Mouse (Mus musculus): ENCODE data around the gene Asprv1. TPM values are rescaled to one million over a fixed set of nuclear protein-coding genes. Genes with fewer than 3 reads are reported as not detected.

Gene Asprv1
- polyA plus RNA-seq, 1 experiment = 19.6 TPM

- H3K4me3 ChIP-seq (replicated peaks; ENCODE audit: control insufficient read depth, low read depth, low read length) = peak overlapping the region; percentile 40
- 61% methylated on average over 3 of the region's 3 CpGs for WGBS
- TF ChIP-seq POLR2A (IDR thresholded peaks at IDR 0.05; ENCODE audit: borderline replicate concordance, control insufficient read depth, low read depth, low read length) (no peak), CTCF (IDR thresholded peaks at IDR 0.05; ENCODE audit: control insufficient read depth, insufficient read depth, low read length) (no peak)
- peaks cover 10% of the 10 kb centered on the region for H3K4me1 ChIP-seq (ENCODE audit: control insufficient read depth, insufficient read depth, low read length)
- H3K27ac ChIP-seq (ENCODE audit: control insufficient read depth, insufficient read depth, low read depth, low read length, poor library complexity) = peak overlapping the region; percentile 97
These were observed 12.2 kb downstream of the Asprv1 start for GRCm38 (mm10) chr6:86640161-86640560.

DNA sequence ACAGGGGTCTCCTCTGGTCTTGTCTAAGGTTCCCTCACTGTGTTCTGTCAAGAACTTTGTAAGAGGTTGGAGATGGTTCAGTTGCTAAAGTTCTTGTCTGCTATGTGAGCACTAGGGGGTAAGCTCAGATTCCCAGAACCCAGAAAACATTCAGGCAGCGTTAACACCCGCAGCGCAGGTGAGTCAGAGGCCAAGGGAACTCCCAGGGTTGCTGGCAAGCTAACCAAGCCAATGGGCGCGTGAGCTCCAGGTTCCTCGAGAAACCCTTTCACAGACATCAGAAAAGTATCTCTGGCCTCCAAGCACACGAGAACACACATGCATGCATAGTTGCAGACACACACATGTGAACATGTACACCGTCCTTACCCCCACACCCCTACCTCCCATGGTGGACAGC is 12.8 kb downstream of the Asprv1 start:
- Histone ChIP-seq H3K27ac (ENCODE audit: control insufficient read depth, insufficient read depth, low read depth, low read length, poor library complexity) (peak overlapping the region; percentile 97), H3K4me3 (replicated peaks; ENCODE audit: control insufficient read depth, low read depth, low read length) (no peak overlapping the region), H3K4me1 (ENCODE audit: control insufficient read depth, insufficient read depth, low read length) (peaks cover 10% of the 10 kb centered on the region)
- TF ChIP-seq CTCF (IDR thresholded peaks at IDR 0.05; ENCODE audit: control insufficient read depth, insufficient read depth, low read length) = no peak
- no peak for TF ChIP-seq POLR2A (IDR thresholded peaks at IDR 0.05; ENCODE audit: borderline replicate concordance, control insufficient read depth, low read depth, low read length)
- WGBS = 89% methylated on average over 8 of the region's 8 CpGs

DNA sequence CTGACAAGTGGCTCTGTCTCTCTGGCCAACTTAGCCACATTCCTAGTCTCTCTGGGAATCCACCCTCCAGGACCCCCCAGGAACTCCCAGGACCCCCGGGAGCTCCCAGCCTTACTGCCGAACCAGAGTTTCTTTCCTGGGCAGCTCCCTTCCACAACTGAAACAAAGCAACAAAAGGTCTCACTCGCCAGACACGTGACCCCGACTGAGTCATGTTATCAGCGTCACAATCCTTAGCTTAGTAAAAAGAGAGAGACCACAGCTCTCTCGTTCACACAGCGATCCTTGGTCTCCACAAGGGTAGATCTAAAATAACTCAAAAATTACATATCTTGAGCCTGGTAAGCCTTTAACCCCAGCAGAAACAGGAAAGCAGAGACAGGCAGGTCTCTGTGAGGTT is 13.8 kb downstream of the Asprv1 start:
- no peak overlapping the region for H3K4me3 ChIP-seq (replicated peaks; ENCODE audit: control insufficient read depth, low read depth, low read length)
- H3K4me1 ChIP-seq (ENCODE audit: control insufficient read depth, insufficient read depth, low read length) = peaks cover 10% of the 10 kb centered on the region
- peak overlapping the region; percentile 30; the same call in 1 of the 2 replicates for H3K27ac ChIP-seq (ENCODE audit: control insufficient read depth, insufficient read depth, low read depth, low read length, poor library complexity)
- WGBS = 65% methylated on average over 8 of the region's 8 CpGs
- TF ChIP-seq POLR2A (IDR thresholded peaks at IDR 0.05; ENCODE audit: borderline replicate concordance, control insufficient read depth, low read depth, low read length) (no peak), CTCF (IDR thresholded peaks at IDR 0.05; ENCODE audit: control insufficient read depth, insufficient read depth, low read length) (no peak)

DNA sequence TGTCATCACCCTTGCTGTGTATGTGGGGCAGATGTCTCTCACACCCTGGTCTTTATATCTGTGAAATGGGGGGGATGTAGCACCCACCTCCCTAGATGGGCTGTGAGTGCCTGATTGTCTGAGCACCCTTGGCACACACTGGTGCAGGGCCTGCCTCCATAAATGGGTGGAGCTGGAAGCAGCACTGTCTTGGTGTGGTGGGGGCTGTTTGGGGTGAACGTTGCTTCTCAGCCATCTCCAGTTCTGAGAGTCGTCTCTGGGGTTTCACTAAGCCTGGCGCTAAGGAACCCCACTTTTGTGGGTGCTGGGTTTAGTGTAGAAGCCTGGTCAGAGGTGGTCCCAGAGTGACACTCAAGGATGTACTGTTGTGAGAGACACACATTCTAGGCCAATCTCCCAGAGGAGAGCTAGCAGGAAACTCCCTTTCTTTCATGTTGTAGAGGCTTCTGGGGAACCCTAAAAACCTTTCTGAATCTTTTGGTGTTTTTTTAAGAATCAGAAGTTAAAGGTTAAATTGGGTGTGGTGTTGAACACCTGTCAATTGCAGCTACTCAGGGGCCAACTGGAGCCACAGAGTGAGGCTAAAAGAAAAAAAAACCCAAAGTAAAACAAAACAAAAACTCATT is 16.9 kb downstream of the Asprv1 start:
- TF ChIP-seq POLR2A (IDR thresholded peaks at IDR 0.05; ENCODE audit: borderline replicate concordance, control insufficient read depth, low read depth, low read length) (no peak), CTCF (IDR thresholded peaks at IDR 0.05; ENCODE audit: control insufficient read depth, insufficient read depth, low read length) (no peak)
- Histone ChIP-seq H3K27ac (ENCODE audit: control insufficient read depth, insufficient read depth, low read depth, low read length, poor library complexity) (no peak overlapping the region), H3K4me1 (ENCODE audit: control insufficient read depth, insufficient read depth, low read length) (peaks cover 3% of the 10 kb centered on the region), H3K4me3 (replicated peaks; ENCODE audit: control insufficient read depth, low read depth, low read length) (no peak overlapping the region)
- WGBS = 67% methylated on average over 3 of the region's 3 CpGs

GRCm38 (mm10) chr6:86645551-86645950 is 17.6 kb downstream of the Asprv1 start:
- no peak overlapping the region for H3K27ac ChIP-seq (ENCODE audit: control insufficient read depth, insufficient read depth, low read depth, low read length, poor library complexity)
- TF ChIP-seq CTCF (IDR thresholded peaks at IDR 0.05; ENCODE audit: control insufficient read depth, insufficient read depth, low read length) (no peak), POLR2A (IDR thresholded peaks at IDR 0.05; ENCODE audit: borderline replicate concordance, control insufficient read depth, low read depth, low read length) (no peak)
- WGBS = 72% methylated on average over 4 of the region's 4 CpGs
- peaks cover 1% of the 10 kb centered on the region; the same call in 1 of the 2 replicates for H3K4me1 ChIP-seq (ENCODE audit: control insufficient read depth, insufficient read depth, low read length)
- H3K4me3 ChIP-seq (replicated peaks; ENCODE audit: control insufficient read depth, low read depth, low read length) = no peak overlapping the region

- TF ChIP-seq POLR2A (IDR thresholded peaks at IDR 0.05; ENCODE audit: borderline replicate concordance, control insufficient read depth, low read depth, low read length) = no peak
- no peak for TF ChIP-seq CTCF (IDR thresholded peaks at IDR 0.05; ENCODE audit: control insufficient read depth, insufficient read depth, low read length)
- H3K4me3 ChIP-seq (replicated peaks; ENCODE audit: control insufficient read depth, low read depth, low read length) = no peak overlapping the region
- H3K27ac ChIP-seq (ENCODE audit: control insufficient read depth, insufficient read depth, low read depth, low read length, poor library complexity) = no peak overlapping the region
- WGBS = 86% methylated on average over 7 of the region's 7 CpGs
- H3K4me1 ChIP-seq (ENCODE audit: control insufficient read depth, insufficient read depth, low read length) = peaks cover 1% of the 10 kb centered on the region; the same call in 1 of the 2 replicates
These were observed 18.2 kb downstream of the Asprv1 start for GRCm38 (mm10) chr6:86646143-86646542.

DNA sequence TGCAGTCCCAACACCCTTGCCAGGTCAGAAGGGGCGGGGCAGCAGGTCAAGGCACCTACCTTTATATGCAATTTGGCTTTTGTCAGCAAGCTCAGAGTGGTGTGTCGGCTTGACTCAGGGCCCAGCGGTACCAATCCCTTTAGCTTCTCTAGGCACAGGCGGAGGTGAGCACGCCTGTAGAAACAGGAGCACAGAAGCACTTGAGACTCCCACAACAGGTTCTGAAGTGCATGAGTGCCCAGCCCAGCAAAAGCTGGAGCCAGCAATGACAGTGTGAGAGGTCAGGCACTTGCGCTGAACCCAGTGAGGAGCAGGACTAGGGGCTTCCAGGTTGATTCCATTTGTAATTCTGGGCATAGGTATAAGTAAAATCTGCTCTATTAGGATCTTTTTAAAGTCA is 25.1 kb downstream of the Asprv1 start:
- Histone ChIP-seq H3K4me1 (ENCODE audit: control insufficient read depth, insufficient read depth, low read length) (peaks cover 2% of the 10 kb centered on the region; the same call in 1 of the 2 replicates), H3K4me3 (replicated peaks; ENCODE audit: control insufficient read depth, low read depth, low read length) (no peak overlapping the region)

GRCm38 (mm10) chr6:86654270-86654916 is 26.4 kb downstream of the Asprv1 start:
- Histone ChIP-seq H3K4me1 (ENCODE audit: control insufficient read depth, insufficient read depth, low read length) (peaks cover 3% of the 10 kb centered on the region; the same call in 1 of the 2 replicates), H3K27ac (ENCODE audit: control insufficient read depth, insufficient read depth, low read depth, low read length, poor library complexity) (no peak overlapping the region), H3K4me3 (replicated peaks; ENCODE audit: control insufficient read depth, low read depth, low read length) (no peak overlapping the region)
- WGBS = 81% methylated on average over 9 of the region's 9 CpGs
- TF ChIP-seq POLR2A (IDR thresholded peaks at IDR 0.05; ENCODE audit: borderline replicate concordance, control insufficient read depth, low read depth, low read length) = no peak
- TF ChIP-seq CTCF (IDR thresholded peaks at IDR 0.05; ENCODE audit: control insufficient read depth, insufficient read depth, low read length) = no peak

More for the DNA sequence above, 25.1 kb downstream of the Asprv1 start:
- H3K27ac ChIP-seq (ENCODE audit: control insufficient read depth, insufficient read depth, low read depth, low read length, poor library complexity) = no peak overlapping the region
- TF ChIP-seq CTCF (IDR thresholded peaks at IDR 0.05; ENCODE audit: control insufficient read depth, insufficient read depth, low read length) = no peak
- TF ChIP-seq POLR2A (IDR thresholded peaks at IDR 0.05; ENCODE audit: borderline replicate concordance, control insufficient read depth, low read depth, low read length) = no peak
- WGBS = 96% methylated on average over 6 of the region's 6 CpGs

All from bone marrow, adult 2 months (tissue).